Mouse (Mus musculus) monocyte, adult 5-6 weeks (primary cell): ENCODE data around the gene Nell2. TPM values are rescaled to one million over a fixed set of nuclear protein-coding genes. Genes with fewer than 3 reads are reported as not detected.
"Not testable (repeated sequence)": the region's sequence is repeated elsewhere in the genome, so short reads cannot be mapped to it uniquely, and the experiment has no call there.

Experiments used
- ATAC-seq: fragments of 153-309, 156-312 bp; replicated peaks from 2 replicates; pipeline ENCODE4 v1.8.0; 2017; ENCODE audit warnings: mild to moderate bottlenecking; ENCODE audit not compliant: low TSS enrichment, insufficient number of reproducible peaks, severe bottlenecking, poor library complexity, low FRiP score
- total RNA-seq: library from RNA; stranded (forward); fragments of 200-1000, 200-491, 200-594 nt; gene quantifications from 3 replicates; pipeline ENCODE4 v1.2.3, GENCODE M21; 2017

The Nell2 gene
- total RNA-seq, 1 experiment from 2014 or later: not detected

GRCm38 (mm10) chr15:95278001-95278400 is 250.4 kb downstream of the Nell2 start:
- ATAC-seq: no peak

GRCm38 (mm10) chr15:95276556-95276955 is 251.8 kb downstream of the Nell2 start:
- ATAC-seq: no peak

GRCm38 (mm10) chr15:95275553-95275952 is 252.8 kb downstream of the Nell2 start:
- no peak for ATAC-seq

GRCm38 (mm10) chr15:95273236-95273635 is 255.1 kb downstream of the Nell2 start:
- no peak for ATAC-seq

- no peak for ATAC-seq
These were observed 256.2 kb downstream of the Nell2 start for GRCm38 (mm10) chr15:95272167-95272566.

GRCm38 (mm10) chr15:95259671-95260450 is 268.5 kb downstream of the Nell2 start:
- no peak for ATAC-seq

GRCm38 (mm10) chr15:95257131-95257530 is 271.2 kb downstream of the Nell2 start:
- no peak for ATAC-seq

GRCm38 (mm10) chr15:95245516-95245915 is 282.8 kb downstream of the Nell2 start:
- no peak for ATAC-seq

- ATAC-seq: no peak
These were observed 284.5 kb downstream of the Nell2 start for GRCm38 (mm10) chr15:95243876-95244275.

GRCm38 (mm10) chr15:95241161-95241560 is 287.2 kb downstream of the Nell2 start:
- ATAC-seq: no peak

- not testable (repeated sequence) for ATAC-seq
These were observed 291.3 kb downstream of the Nell2 start for GRCm38 (mm10) chr15:95237021-95237420.

- no peak for ATAC-seq
These were observed 291.9 kb downstream of the Nell2 start for GRCm38 (mm10) chr15:95236509-95236908.

GRCm38 (mm10) chr15:95231171-95231570 is 297.2 kb downstream of the Nell2 start:
- ATAC-seq: no peak

GRCm38 (mm10) chr15:95216640-95217365 is 311.6 kb downstream of the Nell2 start:
- ATAC-seq: no peak

- no peak for ATAC-seq
These were observed 317.8 kb downstream of the Nell2 start for GRCm38 (mm10) chr15:95210551-95210950.

GRCm38 (mm10) chr15:95209186-95209585 is 319.2 kb downstream of the Nell2 start:
- ATAC-seq: no peak

GRCm38 (mm10) chr15:95193661-95194280 is 334.6 kb downstream of the Nell2 start:
- ATAC-seq: no peak

- ATAC-seq: no peak
These were observed 335.4 kb downstream of the Nell2 start for GRCm38 (mm10) chr15:95192951-95193350.

GRCm38 (mm10) chr15:95186226-95186625 is 342.1 kb downstream of the Nell2 start:
- ATAC-seq: no peak

GRCm38 (mm10) chr15:95185419-95185818 is 342.9 kb downstream of the Nell2 start:
- ATAC-seq: no peak
